Mouse (Mus musculus) limb, embryonic 14.5 days (tissue): ENCODE measurements around the gene Olfr934. TPM values are rescaled to one million over a fixed set of nuclear protein-coding genes. Genes with fewer than 3 reads are reported as not detected.
A peak's percentile ranks its signal among the peaks of the same experiment; 100 is the strongest.

Experiments used
- ATAC-seq: fragments of 200-750 bp; cut with Nextera tagmentation; 2 replicates; pipeline ENCODE4 v1.8.0; 2017; ENCODE audit warnings: low read depth, moderate number of reproducible peaks, moderate TSS enrichment; ENCODE audit not compliant: low FRiP score
- DNase-seq: peaks from one replicate; pipeline ENCODE4 v3.0.0-alpha.2; 2015; ENCODE audit warnings: low spot score
- H3K27ac ChIP-seq: fragments of 300-500 bp; sonication (generic); replicated peaks from 2 replicates; pipeline ENCODE4 v1.5.1; 2014; ENCODE audit warnings: low read depth, mild to moderate bottlenecking, low read length, moderate library complexity, mixed read lengths
- H3K27me3 ChIP-seq: fragments of 300-500 bp; sonication (generic); 2 replicates; pipeline ENCODE4 v1.6.1; 2014; ENCODE audit warnings: low read length, mixed read lengths; ENCODE audit not compliant: control insufficient read depth, insufficient read depth
- H3K36me3 ChIP-seq: fragments of 300-500 bp; sonication (generic); 2 replicates; pipeline ENCODE4 v1.6.1; 2014; ENCODE audit warnings: mild to moderate bottlenecking, low read length, moderate library complexity, mixed read lengths; ENCODE audit not compliant: control insufficient read depth, insufficient read depth
- H3K4me1 ChIP-seq: fragments of 300-500 bp; sonication (generic); 2 replicates; pipeline ENCODE4 v1.6.1; 2014; ENCODE audit warnings: antibody characterized with exemption, low read length, mixed read lengths; ENCODE audit not compliant: control insufficient read depth, insufficient read depth
- H3K4me2 ChIP-seq: fragments of 300-500 bp; sonication (generic); replicated peaks from 2 replicates; pipeline ENCODE4 v1.6.1; 2014; ENCODE audit warnings: low read depth, mild to moderate bottlenecking, low read length, moderate library complexity; ENCODE audit not compliant: severe bottlenecking
- H3K4me3 ChIP-seq: fragments of 300-500 bp; sonication (generic); replicated peaks from 2 replicates; pipeline ENCODE4 v1.5.1; 2014; ENCODE audit warnings: low read length
- H3K9ac ChIP-seq: fragments of 300-500 bp; sonication (generic); 2 replicates; pipeline ENCODE4 v1.6.1; 2014; ENCODE audit warnings: mild to moderate bottlenecking, low read depth, low read length, moderate library complexity; ENCODE audit not compliant: severe bottlenecking
- H3K9me3 ChIP-seq: fragments of 300-500 bp; sonication (generic); 2 replicates; pipeline ENCODE4 v1.6.1; 2016; ENCODE audit warnings: low read length; ENCODE audit not compliant: control insufficient read depth
- POLR2A ChIP-seq: fragments of 200-500 bp; IDR thresholded peaks from 2 replicates; pipeline ENCODE4 v1.8.0; 2012; ENCODE audit warnings: inconsistent platforms, mild to moderate bottlenecking, moderate library complexity, borderline replicate concordance; ENCODE audit not compliant: insufficient read depth, insufficient read length; ENCODE audit errors: extremely low read depth
- WGBS: fragments of 180-500 bp; shearing (Covaris S2); extraction: QIAGEN DNeasy Blood & Tissue Kit; methylation state at CpG from one replicate; pipeline ENCODE4 v1.1.7; 2014; 5-methylcytosine and 5-hydroxymethylcytosine counted together
- polyA plus RNA-seq, 2 experiments: library from polyadenylated mRNA; depleted of rRNA in 1 of 2; stranded (reverse) in 1 of 2; unstranded in 1 of 2; fragments of >200 nt; fragmentation: Nextera tagmentation in 1 of 2; extraction: Ambion mirVana in 1 of 2; gene quantifications; 2 replicates each; pipeline versions ENCODE4 v1.2.1 to v1.2.3; 2012 to 2014

Olfr934 gene
- polyA plus RNA-seq, 2 experiments = not detected

GRCm38 (mm10) chr9:38953401-38954123 lies 34.6 kb downstream of the Olfr934 start:
- 0 out of 2 replicates have a peak overlapping the region, but pooled peaks have one; percentile 7 for H3K4me2 ChIP-seq
- TF ChIP-seq POLR2A = no peak

More at GRCm38 (mm10) chr9:38953401-38954123, 34.6 kb downstream of the Olfr934 start:
- Histone ChIP-seq H3K27me3 (no peaks in the 10 kb centered on the region), H3K9ac (no peak overlapping the region), H3K4me3 (no peak overlapping the region), H3K4me1 (no peaks in the 10 kb centered on the region), H3K36me3 (no peaks in the 10 kb centered on the region), H3K9me3 (no peaks in the 10 kb centered on the region), H3K27ac (no peak overlapping the region)
- no peak for DNase-seq
- no peak for ATAC-seq
- WGBS = 33% methylated on average over 7 of the region's 7 CpGs

Other genes with a start within 250 kb of the Olfr934 start
- 0.09 and 0.10 TPM in 2 replicates for gene Olfr920, start 236.0 kb downstream of the Olfr934 start, polyA plus RNA-seq (2012; rRNA removed)
- gene Olfr920, start 236.0 kb downstream of the Olfr934 start, polyA plus RNA-seq (2014; fragmentation: Nextera tagmentation; extraction: Ambion mirVana) = 0.03 and 0.07 TPM in 2 replicates
- 0.09 TPM in 1 of 2 replicates, not detected in the other for gene Olfr921, start 215.2 kb downstream of the Olfr934 start, polyA plus RNA-seq (2012; rRNA removed)
- not detected in 2 replicates for gene Olfr921, start 215.2 kb downstream of the Olfr934 start, polyA plus RNA-seq (2014; fragmentation: Nextera tagmentation; extraction: Ambion mirVana)
- not detected in 2 replicates for gene Olfr922, start 173.7 kb downstream of the Olfr934 start, polyA plus RNA-seq (2012; rRNA removed)
- not detected in 2 replicates for gene Olfr922, start 173.7 kb downstream of the Olfr934 start, polyA plus RNA-seq (2014; fragmentation: Nextera tagmentation; extraction: Ambion mirVana)
- not detected in 2 replicates for gene Olfr923, start 161.8 kb downstream of the Olfr934 start, polyA plus RNA-seq (2012; rRNA removed)
- gene Olfr923, start 161.8 kb downstream of the Olfr934 start, polyA plus RNA-seq (2014; fragmentation: Nextera tagmentation; extraction: Ambion mirVana) = not detected in 2 replicates
- not detected in 2 replicates for gene Olfr924, start 143.9 kb downstream of the Olfr934 start, polyA plus RNA-seq (2012; rRNA removed)
- gene Olfr924, start 143.9 kb downstream of the Olfr934 start, polyA plus RNA-seq (2014; fragmentation: Nextera tagmentation; extraction: Ambion mirVana) = not detected in 2 replicates
- not detected in 2 replicates for gene Olfr26, start 133.3 kb downstream of the Olfr934 start, polyA plus RNA-seq (2012; rRNA removed)
- not detected in 2 replicates for gene Olfr26, start 133.3 kb downstream of the Olfr934 start, polyA plus RNA-seq (2014; fragmentation: Nextera tagmentation; extraction: Ambion mirVana)
- gene Olfr926, start 111.2 kb downstream of the Olfr934 start, polyA plus RNA-seq (2012; rRNA removed) = not detected in 2 replicates
- not detected in 2 replicates for gene Olfr926, start 111.2 kb downstream of the Olfr934 start, polyA plus RNA-seq (2014; fragmentation: Nextera tagmentation; extraction: Ambion mirVana)
- not detected in 2 replicates for gene Olfr930, start 58.5 kb downstream of the Olfr934 start, polyA plus RNA-seq (2012; rRNA removed)
- not detected in 2 replicates for gene Olfr930, start 58.5 kb downstream of the Olfr934 start, polyA plus RNA-seq (2014; fragmentation: Nextera tagmentation; extraction: Ambion mirVana)
- gene Olfr933, start 16.0 kb downstream of the Olfr934 start, polyA plus RNA-seq (2012; rRNA removed) = not detected in 2 replicates
- gene Olfr933, start 16.0 kb downstream of the Olfr934 start, polyA plus RNA-seq (2014; fragmentation: Nextera tagmentation; extraction: Ambion mirVana) = not detected in 2 replicates
- gene Olfr935, start 11.4 kb upstream of the Olfr934 start, polyA plus RNA-seq (2012; rRNA removed) = not detected in 2 replicates
- not detected in 2 replicates for gene Olfr935, start 11.4 kb upstream of the Olfr934 start, polyA plus RNA-seq (2014; fragmentation: Nextera tagmentation; extraction: Ambion mirVana)
- not detected in 2 replicates for gene Olfr146, start 35.1 kb upstream of the Olfr934 start, polyA plus RNA-seq (2012; rRNA removed)
- gene Olfr146, start 35.1 kb upstream of the Olfr934 start, polyA plus RNA-seq (2014; fragmentation: Nextera tagmentation; extraction: Ambion mirVana) = not detected in 2 replicates
- gene Olfr937, start 76.6 kb upstream of the Olfr934 start, polyA plus RNA-seq (2012; rRNA removed) = not detected in 2 replicates
- gene Olfr937, start 76.6 kb upstream of the Olfr934 start, polyA plus RNA-seq (2014; fragmentation: Nextera tagmentation; extraction: Ambion mirVana) = not detected in 2 replicates
- gene Olfr938, start 90.6 kb upstream of the Olfr934 start, polyA plus RNA-seq (2012; rRNA removed) = not detected in 2 replicates
- not detected in 2 replicates for gene Olfr938, start 90.6 kb upstream of the Olfr934 start, polyA plus RNA-seq (2014; fragmentation: Nextera tagmentation; extraction: Ambion mirVana)
- not detected in 2 replicates for gene Olfr27, start 139.8 kb upstream of the Olfr934 start, polyA plus RNA-seq (2012; rRNA removed)
- gene Olfr27, start 139.8 kb upstream of the Olfr934 start, polyA plus RNA-seq (2014; fragmentation: Nextera tagmentation; extraction: Ambion mirVana) = not detected in 2 replicates
- gene Olfr943, start 178.0 kb upstream of the Olfr934 start, polyA plus RNA-seq (2012; rRNA removed) = not detected in 2 replicates
- not detected in 2 replicates for gene Olfr943, start 178.0 kb upstream of the Olfr934 start, polyA plus RNA-seq (2014; fragmentation: Nextera tagmentation; extraction: Ambion mirVana)
- gene Olfr944, start 213.6 kb upstream of the Olfr934 start, polyA plus RNA-seq (2012; rRNA removed) = not detected in 2 replicates
- not detected in 2 replicates for gene Olfr944, start 213.6 kb upstream of the Olfr934 start, polyA plus RNA-seq (2014; fragmentation: Nextera tagmentation; extraction: Ambion mirVana)